25 mouse cellular contexts compared by ENCODE assay signal in the genomic region with DNA sequence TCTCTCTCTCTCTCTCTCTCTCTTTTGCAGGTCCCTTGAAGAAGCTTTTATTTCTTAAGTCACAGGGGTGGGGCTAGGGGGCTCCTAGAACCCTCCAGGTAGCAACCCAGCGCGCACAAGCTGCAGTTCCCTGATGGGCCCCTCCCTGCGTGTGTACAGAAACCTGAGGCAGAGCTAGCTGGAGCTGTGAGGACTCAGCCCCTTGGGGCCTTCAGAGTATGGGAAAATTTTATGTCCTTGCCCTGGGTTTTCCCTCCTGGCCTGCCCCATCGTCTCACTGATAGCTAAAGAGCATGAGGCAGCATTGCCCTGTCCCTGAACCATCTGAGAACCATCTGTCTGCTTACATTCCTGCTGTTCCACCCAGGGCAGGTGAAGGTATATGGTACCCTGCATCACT. TPM values are rescaled to one million over a fixed set of nuclear protein-coding genes. Genes with fewer than 3 reads are reported as not detected.
DNase-seq lines count a peak whose midpoint lies in the region; ATAC-seq and TF ChIP-seq lines count a peak whose summit lies in the region.
"Had no signal": no experiment of that assay in that cellular context is flagged by ENCODE, and none has a peak within 500 bp of the region (broad histone marks: within the 10 kb centered on the region; RNA-seq: fewer than 3 reads in every experiment).

No protein-coding gene starts in this region.

- 29% methylated on average over 4 of the region's 4 CpGs for WGBS in midbrain, embryonic 11.5 days
- WGBS in midbrain, embryonic 16.5 days = 40% methylated on average over 4 of the region's 4 CpGs
- WGBS in liver, postnatal 0 days (ENCODE audit: insufficient replicate concordance) = 31% methylated on average over 4 of the region's 4 CpGs

- no peak overlapping the region for H3K9ac ChIP-seq in midbrain, embryonic 11.5 days (ENCODE audit: low read length)
- H3K9ac ChIP-seq in midbrain, embryonic 16.5 days (ENCODE audit: low read depth, low read length) = no peak overlapping the region
- H3K9ac ChIP-seq in liver, postnatal 0 days (replicated peaks) = no peak overlapping the region
- H3K9ac ChIP-seq: heart, embryonic 13.5 days; hindbrain, embryonic 13.5 days; limb, embryonic 13.5 days; midbrain, embryonic 12.5 days; neural tube, embryonic 13.5 days had no signal

- H3K9me3 ChIP-seq in midbrain, embryonic 11.5 days (ENCODE audit: control insufficient read depth, low read length) = no peaks in the 10 kb centered on the region
- H3K9me3 ChIP-seq in midbrain, embryonic 16.5 days (replicated peaks; ENCODE audit: control insufficient read depth, low read length, poor library complexity, severe bottlenecking) = no peaks in the 10 kb centered on the region
- no peaks in the 10 kb centered on the region for H3K9me3 ChIP-seq in liver, postnatal 0 days (ENCODE audit: low read length)
- H3K9me3 ChIP-seq: heart, embryonic 13.5 days; hindbrain, embryonic 13.5 days; limb, embryonic 13.5 days; midbrain, embryonic 12.5 days; neural tube, embryonic 13.5 days had no signal

- no peak for TF ChIP-seq EP300 in liver, postnatal 0 days (IDR thresholded peaks at IDR 0.05; ENCODE audit: low read depth)

- H3K36me3 ChIP-seq in midbrain, embryonic 11.5 days (ENCODE audit: control insufficient read depth, insufficient read depth, low read length) = no peaks in the 10 kb centered on the region
- H3K36me3 ChIP-seq in midbrain, embryonic 16.5 days (ENCODE audit: control insufficient read depth, insufficient read depth, low read length) = no peaks in the 10 kb centered on the region
- H3K36me3 ChIP-seq in liver, postnatal 0 days (replicated peaks; ENCODE audit: insufficient read depth, low read length) = no peaks in the 10 kb centered on the region
- H3K36me3 ChIP-seq: G1E; heart, embryonic 13.5 days; hindbrain, embryonic 13.5 days; limb, embryonic 13.5 days; midbrain, embryonic 12.5 days; neural tube, embryonic 13.5 days had no signal

- H3K4me2 ChIP-seq in midbrain, embryonic 11.5 days = no peak overlapping the region
- H3K4me2 ChIP-seq in midbrain, embryonic 16.5 days (ENCODE audit: low read length) = no peak overlapping the region
- no peak overlapping the region for H3K4me2 ChIP-seq in liver, postnatal 0 days (ENCODE audit: low read depth, low read length)
- H3K4me2 ChIP-seq: heart, embryonic 13.5 days; hindbrain, embryonic 13.5 days; limb, embryonic 13.5 days; liver, embryonic 11.5 days; midbrain, embryonic 12.5 days; neural tube, embryonic 13.5 days had no signal

- peak; percentile 38; the same call in 1 of the 2 replicates for ATAC-seq in midbrain, embryonic 11.5 days (ENCODE audit: low FRiP score)
- no peak for ATAC-seq in midbrain, embryonic 16.5 days
- ATAC-seq in inflammation-experienced regulatory T-cells, adult 6 months = peak; percentile 26
- no peak for ATAC-seq in liver, postnatal 0 days
- ATAC-seq: forebrain, embryonic 14.5 days had no signal

- TF ChIP-seq CTCF in liver, postnatal 0 days (IDR thresholded peaks at IDR 0.05; ENCODE audit: low read depth) = no peak

- no peaks in the 10 kb centered on the region for H3K4me1 ChIP-seq in midbrain, embryonic 11.5 days (ENCODE audit: control insufficient read depth, insufficient read depth, low read length)
- H3K4me1 ChIP-seq in midbrain, embryonic 16.5 days (ENCODE audit: control insufficient read depth, insufficient read depth, low read length) = no peaks in the 10 kb centered on the region
- H3K4me1 ChIP-seq in liver, postnatal 0 days (ENCODE audit: insufficient read depth) = no peaks in the 10 kb centered on the region
- H3K4me1 ChIP-seq: heart, embryonic 13.5 days; hindbrain, embryonic 13.5 days; midbrain, embryonic 12.5 days; neural tube, embryonic 13.5 days had no signal

- H3K27me3 ChIP-seq in midbrain, embryonic 11.5 days (ENCODE audit: control insufficient read depth, insufficient read depth, low read length) = no peaks in the 10 kb centered on the region
- no peaks in the 10 kb centered on the region for H3K27me3 ChIP-seq in midbrain, embryonic 16.5 days (ENCODE audit: control insufficient read depth, insufficient read depth, low read depth, low read length)
- H3K27me3 ChIP-seq in liver, postnatal 0 days (ENCODE audit: insufficient read depth, low read length) = no peaks in the 10 kb centered on the region
- H3K27me3 ChIP-seq: heart, embryonic 13.5 days; hindbrain, embryonic 13.5 days; limb, embryonic 13.5 days; midbrain, embryonic 12.5 days; neural tube, embryonic 13.5 days had no signal

- H3K4me3 ChIP-seq in midbrain, embryonic 11.5 days (ENCODE audit: low read depth, low read length) = no peak overlapping the region
- no peak overlapping the region for H3K4me3 ChIP-seq in midbrain, embryonic 16.5 days (ENCODE audit: low read depth, low read length)
- H3K4me3 ChIP-seq in liver, postnatal 0 days (ENCODE audit: low read depth, low read length) = no peak overlapping the region
- H3K4me3 ChIP-seq: gastrocnemius, adult 2 months; heart, embryonic 13.5 days; hindbrain, embryonic 13.5 days; limb, embryonic 13.5 days; midbrain, embryonic 12.5 days; neural tube, embryonic 13.5 days had no signal

- DNase-seq in heart, adult 11 months = peak; percentile 52
- no peak for DNase-seq in heart, postnatal 36 days
- no peak for DNase-seq in midbrain, embryonic 11.5 days (ENCODE audit: low spot score, missing footprints)
- peak; percentile 45 for DNase-seq in ES-CJ7 (ENCODE audit: low read depth, low spot score)
- DNase-seq in kidney, adult 8-10 months = no peak
- DNase-seq in liver, postnatal 0 days = no peak
- DNase-seq: adrenal gland, postnatal 25 days; cerebellum, adult 11-12 months; cerebellum, postnatal 10 days; gastrocnemius, adult 2 months; gastrocnemius, postnatal 36 days; heart, postnatal 10 days; kidney, postnatal 25 days; lung, postnatal 36 days had no signal

- no peak overlapping the region for H3K27ac ChIP-seq in midbrain, embryonic 11.5 days (ENCODE audit: low read depth, low read length)
- H3K27ac ChIP-seq in midbrain, embryonic 16.5 days (ENCODE audit: low read length) = no peak overlapping the region
- H3K27ac ChIP-seq in liver, postnatal 0 days (ENCODE audit: low read depth) = no peak overlapping the region
- H3K27ac ChIP-seq: gastrocnemius, adult 2 months; heart, embryonic 13.5 days; hindbrain, embryonic 13.5 days; limb, embryonic 13.5 days; midbrain, embryonic 12.5 days; neural tube, embryonic 13.5 days had no signal

- intact Hi-C loops in heart, postnatal 36 days (cut with DNase I) = no loop called here

RNA-seq across cellular contexts. Expression of a gene that starts 8.5 kb away (rescaled TPM):
- total RNA-seq in heart, postnatal 36 days (2021) = under 1 TPM in 1 of 2 experiments, not detected in 1; 0.11 TPM
- 0.04 TPM in 1 of 2 replicates, not detected in the other for polyA plus RNA-seq in midbrain, embryonic 11.5 days (2014; fragmentation: Nextera tagmentation; extraction: Ambion mirVana)
- polyA plus RNA-seq in midbrain, embryonic 16.5 days (2015; fragmentation: Nextera tagmentation; extraction: Ambion mirVana) = 0.73 and 1.0 TPM in 2 replicates
- 10 to 100 TPM; 10.4 to 16.8 (median 14.5) TPM for polyA plus RNA-seq in inflammation-experienced regulatory T-cells, adult 6 months (2017; shearing (Covaris generic))
- polyA plus RNA-seq in liver, postnatal 0 days (2015; fragmentation: Nextera tagmentation; extraction: Ambion mirVana) = 0.07 and 0.09 TPM in 2 replicates
- polyA plus RNA-seq: G1E; liver, embryonic 11.5 days; liver, embryonic 16.5 days; midbrain, embryonic 12.5 days; neural tube, embryonic 13.5 days had no signal

RNA-seq across cellular contexts. Expression of a gene that starts 59.8 kb away (rescaled TPM):
- total RNA-seq in heart, postnatal 36 days (2021) = 1 to 10 TPM; 6.0 to 8.1 TPM
- 1.9 and 2.4 TPM in 2 replicates for polyA plus RNA-seq in midbrain, embryonic 11.5 days (2014; fragmentation: Nextera tagmentation; extraction: Ambion mirVana)
- 4.0 and 4.2 TPM in 2 replicates for polyA plus RNA-seq in midbrain, embryonic 16.5 days (2015; fragmentation: Nextera tagmentation; extraction: Ambion mirVana)
- polyA plus RNA-seq in inflammation-experienced regulatory T-cells, adult 6 months (2017; shearing (Covaris generic)) = 100 to 1,000 TPM in 1 of 3 experiments, 10 to 100 TPM in 2; 83.9 to 124 (median 98.2) TPM
- 7.2 and 9.4 TPM in 2 replicates for polyA plus RNA-seq in liver, postnatal 0 days (2015; fragmentation: Nextera tagmentation; extraction: Ambion mirVana)
- total RNA-seq: G1E had no signal
- polyA plus RNA-seq: G1E had no signal

Comparison
In these comparisons a context has a peak if more than half of its experiments do, and no peak if none do; other contexts are left out.
1. DNase-seq: peak in heart, adult 11 months (single experiment) and ES-CJ7 (single experiment); none in heart, postnatal 36 days (0 of 2), midbrain, embryonic 11.5 days (single experiment), kidney, adult 8-10 months (0 of 2) and liver, postnatal 0 days (single experiment).
2. ATAC-seq: peak in midbrain, embryonic 11.5 days (single experiment) and inflammation-experienced regulatory T-cells, adult 6 months (single experiment); none in midbrain, embryonic 16.5 days (single experiment) and liver, postnatal 0 days (single experiment).